Mouse (Mus musculus) midbrain, embryonic 10.5 days (tissue): Measurements from ENCODE around the gene Gm45799. TPM values are rescaled to one million over a fixed set of nuclear protein-coding genes. Genes with fewer than 3 reads are reported as not detected.

ENCODE experiments used
- DNase-seq: peaks from one replicate; pipeline ENCODE4 v3.0.0-alpha.2; 2017; ENCODE audit warnings: low spot score
- H3K27ac ChIP-seq: fragments of 300-500 bp; sonication (generic); replicated peaks from 2 replicates; pipeline ENCODE4 v1.5.1; 2016; ENCODE audit warnings: mild to moderate bottlenecking
- H3K27me3 ChIP-seq: fragments of 300-500 bp; sonication (generic); 2 replicates; pipeline ENCODE4 v1.6.1; 2016; ENCODE audit warnings: low read depth, mild to moderate bottlenecking; ENCODE audit not compliant: poor library complexity, severe bottlenecking
- H3K36me3 ChIP-seq: fragments of 300-500 bp; sonication (generic); 2 replicates; pipeline ENCODE4 v1.6.1; 2016; ENCODE audit warnings: mild to moderate bottlenecking, moderate library complexity
- H3K4me1 ChIP-seq: fragments of 300-500 bp; sonication (generic); 2 replicates; pipeline ENCODE4 v1.6.1; 2016
- H3K4me3 ChIP-seq: fragments of 300-500 bp; sonication (generic); 2 replicates; pipeline ENCODE4 v1.5.1; 2016; ENCODE audit warnings: mild to moderate bottlenecking, moderate library complexity
- H3K9me3 ChIP-seq: fragments of 300-500 bp; sonication (generic); replicated peaks from 2 replicates; pipeline ENCODE4 v1.6.1; 2016; ENCODE audit warnings: mild to moderate bottlenecking
- WGBS: fragments of 180-500 bp; shearing (Covaris S2); methylation state at CpG from one replicate; pipeline ENCODE4 v1.1.7; 2016; 5-methylcytosine and 5-hydroxymethylcytosine counted together
- polyA plus RNA-seq: library from polyadenylated mRNA; unstranded; fragments of >200 nt; fragmentation: Nextera tagmentation; extraction: Ambion mirVana; gene quantifications from 2 replicates; pipeline ENCODE4 v1.2.1, GENCODE M21; 2016

Gene Gm45799
- polyA plus RNA-seq, 1 experiment from 2014 or later: 8.1 TPM

DNA sequence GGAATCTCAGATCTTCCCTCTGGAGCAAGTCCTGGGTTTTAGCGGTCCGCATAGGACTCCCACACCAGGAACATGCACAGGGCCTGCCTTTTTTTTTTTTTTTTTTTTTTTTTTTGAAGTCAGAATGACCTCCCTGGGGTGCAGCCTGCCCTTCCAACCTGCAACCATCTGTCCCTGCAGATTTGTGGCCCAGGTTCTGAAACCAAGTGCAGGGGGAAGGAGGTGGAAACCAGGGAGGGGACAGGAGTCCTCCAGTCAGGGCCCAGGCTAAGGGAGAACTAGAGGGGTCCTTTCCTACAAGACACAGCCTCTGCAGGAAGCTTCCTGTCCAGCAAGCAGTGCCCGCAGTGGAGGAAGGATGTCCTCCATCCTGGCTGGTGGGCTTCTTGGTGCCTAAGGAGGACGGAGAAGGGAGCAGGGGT, 7.8 kb upstream of the Gm45799 start:
- Histone ChIP-seq H3K4me1 (peaks cover 70% of the 10 kb centered on the region), H3K27ac (peak overlapping the region; percentile 89), H3K9me3 (no peaks in the 10 kb centered on the region), H3K4me3 (peak overlapping the region; percentile 91), H3K27me3 (peaks cover 37% of the 10 kb centered on the region), H3K36me3 (peaks cover 22% of the 10 kb centered on the region)
- no peak for DNase-seq
- WGBS: 19% methylated on average over 4 of the region's 4 CpGs

DNA sequence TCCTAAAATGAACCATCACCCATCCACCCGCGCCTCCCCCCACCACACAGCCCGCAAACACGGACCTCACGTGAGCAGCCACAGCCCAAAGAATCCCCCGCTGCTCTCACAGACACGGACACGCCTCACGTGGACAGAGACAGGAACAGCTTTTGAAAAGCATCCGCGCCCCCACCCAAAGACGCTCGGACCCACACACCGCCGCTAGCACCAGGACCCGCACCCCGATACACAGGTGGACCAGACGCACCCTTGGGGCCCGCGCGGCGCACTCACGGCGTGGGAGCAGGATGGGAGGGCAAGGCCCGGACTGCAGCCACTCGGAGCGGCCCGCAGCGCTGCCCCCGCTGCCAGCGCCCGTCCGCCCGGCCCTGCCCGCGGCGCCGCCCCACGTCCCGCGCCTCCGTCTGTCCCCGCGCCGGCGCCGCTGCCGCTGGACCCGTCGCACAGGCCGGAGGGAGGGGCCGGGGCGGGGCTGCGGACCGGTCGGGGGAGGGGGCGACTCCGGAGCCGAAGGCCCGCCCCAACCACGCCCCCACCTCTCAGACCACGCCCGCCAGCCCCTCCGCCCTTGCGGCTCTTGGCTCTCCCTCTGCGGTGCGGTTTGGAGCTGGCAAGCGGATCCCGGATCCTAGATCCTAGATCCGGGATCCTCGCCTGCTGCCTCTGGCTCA, 7.1 kb upstream of the Gm45799 start, which contains the start of gene Trim3:
Trim3 (minus strand) TSS at position 445 of the 674 bp plus-strand sequence.
- peaks cover 31% of the 10 kb centered on the region for H3K27me3 ChIP-seq
- peak within 1 kb of the TSS; percentile 91 for H3K4me3 ChIP-seq
- H3K9me3 ChIP-seq: no peaks in the 10 kb centered on the region
- peak within 1 kb of the TSS; percentile 89 for H3K27ac ChIP-seq
- peaks cover 28% of the 10 kb centered on the region for H3K36me3 ChIP-seq
- WGBS: 2% methylated on average over 62 of the region's 71 CpGs
- H3K4me1 ChIP-seq: peaks cover 68% of the 10 kb centered on the region
- DNase-seq: peak; percentile 91

DNA sequence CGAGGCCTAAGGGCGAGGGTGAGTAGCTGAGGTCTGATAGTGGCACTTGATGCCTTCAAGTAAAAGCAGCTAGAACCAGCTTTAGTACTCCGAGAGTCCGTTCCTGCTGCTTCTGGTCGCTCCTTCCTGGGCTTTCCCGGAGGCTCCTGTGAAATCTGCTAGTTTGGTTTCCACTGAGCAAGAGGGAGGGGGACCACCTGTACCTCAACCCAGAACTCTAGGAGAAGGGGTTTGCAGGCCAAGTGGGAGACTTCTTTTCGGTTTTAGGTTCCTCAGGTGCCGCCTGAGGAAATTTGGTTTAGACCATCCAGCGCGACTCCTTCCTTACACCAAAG, 6.6 kb upstream of the Gm45799 start:
- H3K4me3 ChIP-seq: peak overlapping the region; percentile 91
- no peak for DNase-seq
- peaks cover 31% of the 10 kb centered on the region for H3K27me3 ChIP-seq
- H3K4me1 ChIP-seq: peaks cover 64% of the 10 kb centered on the region
- no peaks in the 10 kb centered on the region for H3K9me3 ChIP-seq
- H3K36me3 ChIP-seq: peaks cover 32% of the 10 kb centered on the region
- H3K27ac ChIP-seq: peak overlapping the region; percentile 89
- WGBS: 6% methylated on average over 10 of the region's 10 CpGs

DNA sequence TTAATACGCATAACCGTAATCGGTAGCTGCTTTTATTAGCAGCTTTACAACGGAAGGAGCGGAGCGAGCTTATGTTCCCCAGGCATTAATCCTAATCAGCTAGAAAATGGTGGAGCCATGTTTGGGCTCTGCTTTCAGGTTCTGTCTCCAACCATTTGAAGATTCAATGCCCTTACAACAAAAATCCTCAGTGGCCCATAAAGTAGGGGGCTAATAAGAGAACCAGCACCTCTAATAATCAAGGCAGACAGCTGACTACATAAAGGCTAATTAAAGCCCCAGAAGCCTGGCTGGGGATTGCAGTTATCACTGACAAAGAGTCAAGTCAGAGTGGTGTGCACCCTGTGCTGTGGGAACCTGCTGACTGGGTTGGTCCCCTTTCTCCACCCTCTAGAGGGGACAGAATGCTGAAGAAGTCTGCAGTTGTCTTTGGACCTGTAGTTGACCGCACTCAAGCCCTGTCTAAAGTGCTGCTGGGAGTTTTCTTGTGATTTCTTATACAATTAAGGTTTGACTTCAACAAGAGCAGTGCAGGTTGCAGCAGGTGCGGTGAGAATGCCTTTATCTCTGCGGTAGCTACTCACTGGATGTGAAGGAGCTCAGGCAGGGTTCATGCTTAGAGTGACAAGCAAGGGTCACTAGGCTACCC, 6.0 kb upstream of the Gm45799 start:
- Histone ChIP-seq H3K4me3 (peak overlapping the region; percentile 91), H3K27ac (no peak overlapping the region), H3K4me1 (peaks cover 64% of the 10 kb centered on the region), H3K36me3 (peaks cover 34% of the 10 kb centered on the region), H3K27me3 (peaks cover 31% of the 10 kb centered on the region), H3K9me3 (no peaks in the 10 kb centered on the region)
- DNase-seq: no peak
- WGBS: 56% methylated on average over 9 of the region's 9 CpGs

DNA sequence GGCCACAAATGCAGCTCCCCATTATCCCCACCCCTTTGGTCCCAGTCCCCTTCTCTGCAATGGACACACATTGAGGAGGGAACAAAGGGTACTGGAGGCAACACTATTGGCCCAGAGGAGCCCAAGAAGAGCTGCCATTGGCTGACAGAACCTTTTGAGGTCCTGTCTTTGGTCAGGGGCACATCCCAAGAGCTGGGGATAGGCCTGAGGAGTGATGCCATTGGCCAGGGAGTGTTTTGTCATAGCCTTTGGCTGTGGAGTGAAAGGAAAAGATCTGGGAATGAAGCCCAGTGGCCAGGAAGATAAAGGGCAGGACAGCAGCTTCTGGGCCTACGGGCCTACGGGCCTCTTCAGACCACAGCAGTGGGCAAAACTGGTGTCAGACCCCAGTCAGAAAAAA, 4.6 kb upstream of the Gm45799 start:
- no peak overlapping the region for H3K27ac ChIP-seq

DNA sequence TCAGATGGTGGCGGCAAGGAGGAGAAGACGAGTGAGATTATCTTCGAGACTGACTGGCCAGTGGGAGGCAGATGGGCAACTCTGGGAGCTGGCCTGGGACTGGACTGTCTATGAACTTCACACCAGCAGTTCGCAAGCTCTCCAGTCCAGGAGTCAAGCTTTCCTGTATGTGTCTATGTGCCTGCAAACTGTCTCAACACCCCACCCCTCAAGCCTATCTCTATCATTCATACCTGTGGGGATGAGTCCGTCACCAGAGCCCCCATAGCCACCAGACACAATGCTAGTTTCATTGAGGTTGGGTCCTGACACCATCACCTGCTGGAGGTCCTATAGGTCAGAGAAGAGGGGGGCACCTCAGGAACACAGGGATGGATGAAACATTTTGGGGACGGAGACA, 1.6 kb upstream of the Gm45799 start:
- H3K27ac ChIP-seq: no peak overlapping the region
- H3K4me1 ChIP-seq: peaks cover 44% of the 10 kb centered on the region
- H3K36me3 ChIP-seq: peaks cover 41% of the 10 kb centered on the region
- no peak overlapping the region for H3K4me3 ChIP-seq
- H3K9me3 ChIP-seq: no peaks in the 10 kb centered on the region
- 95% methylated on average over 6 of the region's 6 CpGs for WGBS
- no peak for DNase-seq
- H3K27me3 ChIP-seq: peaks cover 19% of the 10 kb centered on the region

More for the DNA sequence above, 4.6 kb upstream of the Gm45799 start:
- 96% methylated on average over 2 of the region's 2 CpGs for WGBS
- Histone ChIP-seq H3K4me1 (peaks cover 58% of the 10 kb centered on the region), H3K9me3 (no peaks in the 10 kb centered on the region), H3K36me3 (peaks cover 34% of the 10 kb centered on the region), H3K27me3 (peaks cover 31% of the 10 kb centered on the region), H3K4me3 (no peak overlapping the region)
- no peak for DNase-seq

DNA sequence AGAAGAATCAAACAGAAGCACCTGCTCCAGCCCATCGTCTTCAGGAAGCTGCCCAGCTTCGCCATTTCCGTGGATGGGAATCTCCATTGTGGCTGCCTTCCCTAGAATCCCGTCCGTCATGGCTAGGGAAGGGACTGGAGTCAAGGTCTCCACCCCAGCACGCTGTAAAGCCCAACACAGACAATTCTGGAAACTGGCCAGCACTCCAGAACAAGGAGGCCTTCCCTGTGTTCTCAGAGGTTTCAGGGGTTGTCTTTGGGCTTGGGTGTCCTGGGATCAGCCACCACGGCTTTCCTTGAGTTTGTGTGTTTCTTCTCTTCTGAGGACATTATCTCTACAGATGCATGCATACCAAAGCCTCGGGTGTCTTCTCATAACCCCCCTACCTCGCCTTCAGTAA, 1.0 kb upstream of the Gm45799 start:
- WGBS: 82% methylated on average over 9 of the region's 9 CpGs
- H3K27me3 ChIP-seq: peaks cover 18% of the 10 kb centered on the region
- H3K27ac ChIP-seq: no peak overlapping the region
- peaks cover 39% of the 10 kb centered on the region for H3K4me1 ChIP-seq
- DNase-seq: no peak
- H3K9me3 ChIP-seq: no peaks in the 10 kb centered on the region
- peaks cover 46% of the 10 kb centered on the region for H3K36me3 ChIP-seq
- peak overlapping the region; percentile 83 for H3K4me3 ChIP-seq

DNA sequence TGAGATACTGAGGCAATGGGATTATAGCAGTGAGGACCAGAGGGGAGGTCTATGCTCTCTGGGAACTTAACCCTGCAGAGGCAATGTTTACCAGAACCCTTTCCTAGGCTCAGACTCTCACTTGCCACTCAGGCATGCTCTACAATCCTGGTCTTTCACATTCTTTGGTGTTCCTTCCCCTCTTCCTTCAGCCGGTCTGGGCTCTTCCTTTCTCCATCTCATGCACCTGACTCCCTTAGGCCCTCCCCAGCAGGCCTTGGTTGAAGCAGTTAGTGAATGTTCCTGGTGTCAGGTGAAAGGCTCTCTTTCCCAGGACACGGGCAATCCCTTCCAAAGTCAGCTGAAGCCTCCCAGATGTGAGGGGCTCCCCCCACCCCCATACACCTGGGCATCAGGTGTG, 596 bp upstream of the Gm45799 start, which contains the start of gene Timm10b:
Timm10b (plus strand) TSS at position 301 of the 400 bp plus-strand sequence.
- peak within 1 kb of the TSS; percentile 83 for H3K4me3 ChIP-seq
- H3K36me3 ChIP-seq: peaks cover 47% of the 10 kb centered on the region
- peaks cover 35% of the 10 kb centered on the region for H3K4me1 ChIP-seq
- peak within 1 kb of the TSS; percentile 89 for H3K27ac ChIP-seq
- H3K9me3 ChIP-seq: no peaks in the 10 kb centered on the region
- DNase-seq: no peak
- 5% methylated on average over 2 of the region's 2 CpGs for WGBS
- H3K27me3 ChIP-seq: peaks cover 13% of the 10 kb centered on the region

DNA sequence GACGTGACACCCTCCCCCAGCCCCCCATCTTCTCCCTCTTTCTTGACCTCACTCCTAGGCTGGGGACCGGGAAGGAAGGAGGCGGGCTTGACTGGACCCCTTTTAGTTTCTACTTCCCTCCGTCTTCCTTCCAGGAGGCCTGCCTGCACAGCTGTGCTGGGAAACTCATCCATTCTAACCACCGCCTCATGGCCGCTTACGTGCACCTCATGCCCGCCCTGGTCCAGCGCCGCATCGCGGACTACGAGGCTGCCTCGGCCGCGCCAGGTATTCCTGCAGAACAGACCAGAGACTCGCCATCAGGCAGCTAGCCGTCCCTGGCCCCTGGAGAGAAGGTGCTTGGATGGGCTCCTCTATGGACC, 523 bp downstream of the Gm45799 start:
- Histone ChIP-seq H3K9me3 (no peaks in the 10 kb centered on the region), H3K36me3 (peaks cover 42% of the 10 kb centered on the region), H3K4me1 (peaks cover 26% of the 10 kb centered on the region), H3K27me3 (peaks cover 2% of the 10 kb centered on the region; the same call in 1 of the 2 replicates), H3K27ac (peak overlapping the region; percentile 89), H3K4me3 (peak overlapping the region; percentile 83)
- DNase-seq: no peak
- WGBS: under 1% methylated on average over 18 of the region's 18 CpGs

DNA sequence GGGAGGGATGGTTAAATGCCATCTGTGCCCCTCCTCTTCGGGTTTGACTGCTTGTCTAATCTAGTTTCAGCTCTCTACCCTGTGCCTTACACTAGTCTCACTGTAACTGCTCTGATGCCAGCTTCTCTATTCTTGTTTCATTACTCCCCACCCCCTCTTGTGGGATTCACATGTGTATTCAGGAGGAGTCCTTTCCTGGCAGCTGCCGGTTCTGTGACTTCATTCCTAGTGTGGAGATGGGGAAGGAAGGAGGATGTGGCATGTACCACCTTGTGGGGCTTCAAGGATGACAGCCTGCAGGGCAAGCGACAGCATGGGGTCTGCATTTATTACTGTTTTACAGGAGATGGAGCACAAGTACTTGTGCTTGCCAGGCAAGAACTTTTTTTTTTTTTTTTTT, 1.6 kb downstream of the Gm45799 start:
- no peak for DNase-seq
- WGBS: 82% methylated on average over 3 of the region's 3 CpGs
- no peaks in the 10 kb centered on the region for H3K9me3 ChIP-seq
- H3K4me3 ChIP-seq: peak overlapping the region; percentile 83; the same call in 1 of the 2 replicates
- H3K27me3 ChIP-seq: no peaks in the 10 kb centered on the region
- H3K36me3 ChIP-seq: peaks cover 31% of the 10 kb centered on the region
- H3K4me1 ChIP-seq: peaks cover 26% of the 10 kb centered on the region
- H3K27ac ChIP-seq: no peak overlapping the region

DNA sequence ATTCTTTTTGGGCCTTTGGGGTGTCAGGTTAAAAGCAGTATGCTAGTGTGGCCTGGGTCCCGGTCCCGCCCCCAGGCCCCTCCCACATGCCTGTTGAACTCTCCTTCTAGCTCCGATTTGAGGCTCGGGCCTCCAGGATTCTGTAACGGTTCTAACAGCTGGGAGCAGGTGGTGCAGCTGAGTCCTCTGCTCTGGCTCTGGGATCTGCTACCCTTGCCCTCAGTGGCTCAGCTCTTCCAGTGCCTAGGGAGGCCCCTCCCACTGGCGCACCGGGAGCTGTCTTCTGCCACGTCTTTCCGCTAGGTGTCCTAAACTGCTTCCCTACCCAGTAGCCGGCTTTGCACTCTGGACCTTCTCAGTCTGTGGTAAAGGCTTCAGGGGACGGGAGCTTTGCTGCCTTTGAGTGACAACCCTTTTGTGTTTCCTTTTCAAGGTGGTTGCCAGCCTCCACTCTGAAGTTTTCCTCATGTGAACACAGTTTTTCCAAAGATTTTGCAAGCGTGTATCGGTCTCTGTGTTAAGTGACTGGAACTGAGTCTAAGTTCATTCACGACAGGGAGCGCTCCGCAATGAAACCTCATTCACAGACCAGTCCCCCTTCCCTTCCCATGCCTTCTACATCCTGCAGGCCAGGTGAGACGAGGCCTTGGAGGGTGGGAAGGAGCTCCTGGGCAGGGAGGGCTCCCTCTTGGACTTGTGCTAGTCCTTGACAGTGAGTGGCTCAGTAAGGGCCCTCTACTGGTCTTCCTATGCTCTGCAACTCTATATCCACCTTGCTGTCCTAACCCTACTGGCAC, 10.5 kb downstream of the Gm45799 start, which contains the start of gene Dnhd1:
Dnhd1 (plus strand) TSS at position 189 of the 797 bp plus-strand sequence.
- peaks cover 12% of the 10 kb centered on the region for H3K4me1 ChIP-seq
- peak within 1 kb of the TSS; percentile 64 for H3K27ac ChIP-seq
- WGBS: 2% methylated on average over 17 of the region's 17 CpGs
- peak within 1 kb of the TSS; percentile 52 for H3K4me3 ChIP-seq
- H3K9me3 ChIP-seq: no peaks in the 10 kb centered on the region
- DNase-seq: peak; percentile 76
- H3K36me3 ChIP-seq: no peaks in the 10 kb centered on the region
- no peaks in the 10 kb centered on the region for H3K27me3 ChIP-seq

DNA sequence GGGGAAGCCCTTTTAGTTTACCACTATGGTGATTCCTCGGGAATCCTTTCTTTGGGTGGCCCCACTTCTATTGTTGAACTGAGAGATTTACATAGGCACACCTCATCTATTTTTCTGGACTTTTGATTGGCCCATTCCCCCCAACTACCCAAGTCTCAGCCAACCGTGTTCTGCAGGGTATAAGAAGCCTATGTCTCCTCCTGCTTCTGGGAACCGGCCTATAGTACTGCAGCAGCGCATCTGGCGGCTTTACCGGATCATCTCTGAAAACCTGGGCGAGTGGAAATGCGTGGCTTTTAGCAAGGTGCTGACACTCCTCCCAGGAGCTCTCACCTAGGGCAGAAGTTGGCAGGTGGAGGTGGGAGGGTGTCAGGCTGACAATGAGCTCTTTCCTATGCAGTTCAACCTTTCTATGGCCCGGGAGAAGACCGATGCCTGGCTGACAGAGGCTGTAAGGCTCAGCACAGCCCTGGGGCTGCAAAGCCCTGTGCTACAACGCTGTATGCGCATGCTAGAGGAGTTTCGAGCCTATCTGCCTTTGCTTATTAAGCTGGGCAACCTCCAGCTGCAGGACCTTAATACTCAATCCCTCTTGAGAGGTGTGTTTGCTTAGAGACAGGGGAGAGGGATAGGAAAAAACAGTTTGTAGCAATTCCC, 45.3 kb downstream of the Gm45799 start:
- Histone ChIP-seq H3K36me3 (no peaks in the 10 kb centered on the region), H3K9me3 (no peaks in the 10 kb centered on the region), H3K4me1 (peaks cover 9% of the 10 kb centered on the region), H3K27me3 (0 out of 2 replicates have a peak, but pooled peaks cover 6% of the 10 kb centered on the region), H3K27ac (no peak overlapping the region), H3K4me3 (peak overlapping the region; percentile 42)
- 15% methylated on average over 13 of the region's 13 CpGs for WGBS
- peak; percentile 27 for DNase-seq
